Mouse (Mus musculus): ENCODE measurements around the gene Zfp160. TPM values are rescaled to one million over a fixed set of nuclear protein-coding genes. Genes with fewer than 3 reads are reported as not detected.
"Not testable (repeated sequence)": the region's sequence is repeated elsewhere in the genome, so short reads cannot be mapped to it uniquely, and the experiment has no call there.

The Zfp160 gene
- total and polyA plus RNA-seq, 3 experiments, result 1.4 to 47.3 (median 31.1) TPM

GRCm38 (mm10) chr17:21065501-21065900 is 56.8 kb downstream of the Zfp160 start:
- no peak for ATAC-seq (ENCODE audit: extremely low read depth, insufficient number of reproducible peaks, low FRiP score, poor library complexity, severe bottlenecking)
- 0 out of 2 replicates have a peak, but pooled peaks cover 2% of the 10 kb centered on the region for H3K4me1 ChIP-seq (ENCODE audit: insufficient read depth, low read depth, low read length)
- no peak overlapping the region for H3K4me3 ChIP-seq (ENCODE audit: low read depth, low read length)
- no peak for DNase-seq (ENCODE audit: low spot score)
- no peaks in the 10 kb centered on the region for H3K9me3 ChIP-seq (replicated peaks)
- no peak for TF ChIP-seq CTCF (IDR thresholded peaks at IDR 0.05; ENCODE audit: low read depth, low read length)
- no peak for TF ChIP-seq GATA1 (IDR thresholded peaks at IDR 0.05; ENCODE audit: borderline replicate concordance, low read length)
- TF ChIP-seq TAL1 (conservative IDR thresholded peaks at IDR 0.05; ENCODE audit: low read depth, low read length), result no peak
- TF ChIP-seq POLR2AphosphoS5 (IDR thresholded peaks at IDR 0.05; ENCODE audit: insufficient replicate concordance, low read depth, low read length), result no peak
- TF ChIP-seq GATA2 (IDR thresholded peaks at IDR 0.05; ENCODE audit: borderline replicate concordance, low read depth, low read length), result no peak
- H3K27me3 ChIP-seq (ENCODE audit: insufficient read depth, low read length), result 0 out of 2 replicates have a peak, but pooled peaks cover 2% of the 10 kb centered on the region
- H3K36me3 ChIP-seq (replicated peaks), result no peaks in the 10 kb centered on the region

GRCm38 (mm10) chr17:21067036-21067435 is 58.3 kb downstream of the Zfp160 start:
- no peak for TF ChIP-seq GATA2 (IDR thresholded peaks at IDR 0.05; ENCODE audit: borderline replicate concordance, low read depth, low read length)
- DNase-seq (ENCODE audit: low spot score) (no peak), ATAC-seq (ENCODE audit: extremely low read depth, insufficient number of reproducible peaks, low FRiP score, poor library complexity, severe bottlenecking) (no peak)
- Histone ChIP-seq H3K9me3 (replicated peaks) (no peaks in the 10 kb centered on the region), H3K4me3 (ENCODE audit: low read depth, low read length) (no peak overlapping the region), H3K4me1 (ENCODE audit: insufficient read depth, low read depth, low read length) (0 out of 2 replicates have a peak, but pooled peaks cover 2% of the 10 kb centered on the region), H3K27me3 (ENCODE audit: insufficient read depth, low read length) (0 out of 2 replicates have a peak, but pooled peaks cover 2% of the 10 kb centered on the region), H3K36me3 (replicated peaks) (no peaks in the 10 kb centered on the region)

- DNase-seq (ENCODE audit: low spot score); H3K27me3 ChIP-seq (ENCODE audit: insufficient read depth, low read length); H3K9me3 ChIP-seq (replicated peaks); H3K4me1 ChIP-seq (ENCODE audit: insufficient read depth, low read depth, low read length); ATAC-seq (ENCODE audit: extremely low read depth, insufficient number of reproducible peaks, low FRiP score, poor library complexity, severe bottlenecking); H3K36me3 ChIP-seq (replicated peaks); H3K4me3 ChIP-seq (ENCODE audit: low read depth, low read length): not testable (repeated sequence)
Measured at GRCm38 (mm10) chr17:21069443-21069842, 60.7 kb downstream of the Zfp160 start.

- H3K4me1 ChIP-seq (ENCODE audit: insufficient read depth, low read depth, low read length); H3K4me3 ChIP-seq (ENCODE audit: low read depth, low read length); H3K9me3 ChIP-seq (replicated peaks); ATAC-seq (ENCODE audit: extremely low read depth, insufficient number of reproducible peaks, low FRiP score, poor library complexity, severe bottlenecking); H3K27me3 ChIP-seq (ENCODE audit: insufficient read depth, low read length); DNase-seq (ENCODE audit: low spot score); H3K36me3 ChIP-seq (replicated peaks): not testable (repeated sequence)
Measured at GRCm38 (mm10) chr17:21070971-21071370, 62.3 kb downstream of the Zfp160 start.

Other genes starting within 250 kb of the Zfp160 start
- gene Vmn1r228, start 222.7 kb upstream of the Zfp160 start, total RNA-seq (2014; fragmentation: Nextera tagmentation), result not detected in 2 replicates
- gene Vmn1r228, start 222.7 kb upstream of the Zfp160 start, total RNA-seq (2017), result 0.05 and 0.17 TPM in 2 replicates
- not detected in 2 replicates for gene Vmn1r228, start 222.7 kb upstream of the Zfp160 start, polyA plus RNA-seq (2012)
- not detected in 2 replicates for gene Vmn1r229, start 197.3 kb upstream of the Zfp160 start, total RNA-seq (2014; fragmentation: Nextera tagmentation)
- gene Vmn1r229, start 197.3 kb upstream of the Zfp160 start, total RNA-seq (2017), result 0.06 and 0.11 TPM in 2 replicates
- not detected in 2 replicates for gene Vmn1r229, start 197.3 kb upstream of the Zfp160 start, polyA plus RNA-seq (2012)
- gene Vmn1r230, start 168.5 kb upstream of the Zfp160 start, total RNA-seq (2014; fragmentation: Nextera tagmentation), result not detected in 2 replicates
- under 0.01 and 0.11 TPM in 2 replicates for gene Vmn1r230, start 168.5 kb upstream of the Zfp160 start, total RNA-seq (2017)
- gene Vmn1r230, start 168.5 kb upstream of the Zfp160 start, polyA plus RNA-seq (2012), result not detected in 2 replicates
- 3.4 TPM in 1 of 2 replicates, not detected in the other for gene Vmn1r231, start 103.8 kb upstream of the Zfp160 start, total RNA-seq (2014; fragmentation: Nextera tagmentation)
- gene Vmn1r231, start 103.8 kb upstream of the Zfp160 start, total RNA-seq (2017), result 0.23 and 0.44 TPM in 2 replicates
- gene Vmn1r231, start 103.8 kb upstream of the Zfp160 start, polyA plus RNA-seq (2012), result not detected in 2 replicates
- gene Vmn1r232, start 89.2 kb upstream of the Zfp160 start, total RNA-seq (2014; fragmentation: Nextera tagmentation), result not detected in 2 replicates
- gene Vmn1r232, start 89.2 kb upstream of the Zfp160 start, total RNA-seq (2017), result 0.16 TPM in 1 of 2 replicates, not detected in the other
- gene Vmn1r232, start 89.2 kb upstream of the Zfp160 start, polyA plus RNA-seq (2012), result not detected in 2 replicates
- 472 and 480 TPM in 2 replicates for gene Ppp2r1a, start 63.6 kb upstream of the Zfp160 start, total RNA-seq (2014; fragmentation: Nextera tagmentation)
- 145 and 156 TPM in 2 replicates for gene Ppp2r1a, start 63.6 kb upstream of the Zfp160 start, total RNA-seq (2017)
- 103 and 224 TPM in 2 replicates for gene Ppp2r1a, start 63.6 kb upstream of the Zfp160 start, polyA plus RNA-seq (2012)
- gene Vmn1r233, start 12.4 kb upstream of the Zfp160 start, total RNA-seq (2014; fragmentation: Nextera tagmentation), result not detected in 2 replicates
- gene Vmn1r233, start 12.4 kb upstream of the Zfp160 start, total RNA-seq (2017), result 0.05 and 0.12 TPM in 2 replicates
- gene Vmn1r233, start 12.4 kb upstream of the Zfp160 start, polyA plus RNA-seq (2012), result not detected in 2 replicates
- not detected in 2 replicates for gene Vmn1r234, start 217.2 kb downstream of the Zfp160 start, total RNA-seq (2014; fragmentation: Nextera tagmentation)
- gene Vmn1r234, start 217.2 kb downstream of the Zfp160 start, total RNA-seq (2017), result 0.06 and 0.55 TPM in 2 replicates
- not detected in 2 replicates for gene Vmn1r234, start 217.2 kb downstream of the Zfp160 start, polyA plus RNA-seq (2012)
- not detected in 2 replicates for gene Vmn1r235, start 247.5 kb downstream of the Zfp160 start, total RNA-seq (2014; fragmentation: Nextera tagmentation)
- 0.05 and 0.12 TPM in 2 replicates for gene Vmn1r235, start 247.5 kb downstream of the Zfp160 start, total RNA-seq (2017)
- not detected in 2 replicates for gene Vmn1r235, start 247.5 kb downstream of the Zfp160 start, polyA plus RNA-seq (2012)

Measured in G1E (cell line).